Mouse (Mus musculus) stomach, embryonic 16.5 days (tissue): ENCODE data around the gene Trim62. TPM values are rescaled to one million over a fixed set of nuclear protein-coding genes. Genes with fewer than 3 reads are reported as not detected.

ENCODE experiments used
- ATAC-seq: fragments of 200-750 bp; cut with Nextera tagmentation; 2 replicates; pipeline ENCODE4 v1.8.0; 2017; ENCODE audit warnings: moderate number of reproducible peaks, moderate TSS enrichment; ENCODE audit not compliant: insufficient read depth, low FRiP score
- H3K27ac ChIP-seq: fragments of 300-500 bp; sonication (generic); 2 replicates; pipeline ENCODE4 v1.5.1; 2014; ENCODE audit warnings: low read length
- H3K27me3 ChIP-seq: fragments of 300-500 bp; sonication (generic); 2 replicates; pipeline ENCODE4 v1.6.1; 2014; ENCODE audit warnings: low read length, control low read depth, mixed read lengths; ENCODE audit not compliant: control insufficient read depth, insufficient read depth
- H3K36me3 ChIP-seq: fragments of 300-500 bp; sonication (generic); 2 replicates; pipeline ENCODE4 v1.6.1; 2014; ENCODE audit warnings: low read length; ENCODE audit not compliant: control insufficient read depth, insufficient read depth
- H3K4me1 ChIP-seq: fragments of 300-500 bp; sonication (generic); 2 replicates; pipeline ENCODE4 v1.6.1; 2014; ENCODE audit warnings: low read length, control low read depth, mixed read lengths; ENCODE audit not compliant: control insufficient read depth, insufficient read depth
- H3K4me2 ChIP-seq: fragments of 300-500 bp; sonication (generic); 2 replicates; pipeline ENCODE4 v1.6.1; 2014; ENCODE audit warnings: low read depth, low read length, mixed read lengths
- H3K4me3 ChIP-seq: fragments of 300-500 bp; sonication (generic); replicated peaks from 2 replicates; pipeline ENCODE4 v1.5.1; 2014; ENCODE audit warnings: mild to moderate bottlenecking, low read length
- H3K9ac ChIP-seq: fragments of 300-500 bp; sonication (generic); 2 replicates; pipeline ENCODE4 v1.6.1; 2014; ENCODE audit warnings: low read length
- H3K9me3 ChIP-seq: fragments of 300-500 bp; sonication (generic); replicated peaks from 2 replicates; pipeline ENCODE4 v1.6.1; 2016; ENCODE audit warnings: low read length, control low read depth; ENCODE audit not compliant: control insufficient read depth
- WGBS: fragments of 180-500 bp; shearing (Covaris S2); extraction: QIAGEN DNeasy Blood & Tissue Kit; methylation state at CpG from one replicate; pipeline ENCODE4 v1.1.7; 2014; 5-methylcytosine and 5-hydroxymethylcytosine counted together
- polyA plus RNA-seq: library from polyadenylated mRNA; unstranded; fragments of >200 nt; fragmentation: Nextera tagmentation; extraction: Ambion mirVana; gene quantifications from 2 replicates; pipeline ENCODE4 v1.2.1, GENCODE M21; 2015

The Trim62 gene
- polyA plus RNA-seq, 1 experiment from 2014 or later: 2.8 TPM

DNA sequence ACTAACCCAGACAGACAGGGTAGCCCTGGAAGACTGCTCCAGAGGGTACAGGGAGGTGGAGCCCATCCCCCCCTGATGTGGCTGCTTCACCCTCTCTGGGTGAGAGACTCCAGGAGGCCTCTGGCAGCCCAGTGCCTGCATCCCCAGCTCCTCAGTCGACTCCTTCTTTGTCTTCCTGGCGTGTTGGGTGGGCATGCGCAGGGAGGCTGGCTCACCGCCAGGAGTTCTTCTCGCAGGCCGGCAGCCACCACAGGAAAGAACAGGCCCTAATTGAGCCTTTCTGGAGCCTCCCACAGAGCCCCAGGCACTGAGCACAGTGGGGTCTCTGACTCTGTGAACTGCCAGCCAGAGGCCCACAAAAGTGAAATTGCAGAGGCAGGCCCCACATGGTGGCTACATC, 16.0 kb downstream of the Trim62 start:
- WGBS: 19% methylated on average over 6 of the region's 6 CpGs
- H3K36me3 ChIP-seq: no peaks in the 10 kb centered on the region
- H3K9me3 ChIP-seq: no peaks in the 10 kb centered on the region
- H3K27ac ChIP-seq: peak overlapping the region; percentile 81
- H3K4me1 ChIP-seq: peaks cover 25% of the 10 kb centered on the region
- H3K9ac ChIP-seq: peak overlapping the region; percentile 59
- H3K4me3 ChIP-seq: no peak overlapping the region
- H3K4me2 ChIP-seq: no peak overlapping the region
- no peaks in the 10 kb centered on the region for H3K27me3 ChIP-seq
- peak; percentile 78 for ATAC-seq

DNA sequence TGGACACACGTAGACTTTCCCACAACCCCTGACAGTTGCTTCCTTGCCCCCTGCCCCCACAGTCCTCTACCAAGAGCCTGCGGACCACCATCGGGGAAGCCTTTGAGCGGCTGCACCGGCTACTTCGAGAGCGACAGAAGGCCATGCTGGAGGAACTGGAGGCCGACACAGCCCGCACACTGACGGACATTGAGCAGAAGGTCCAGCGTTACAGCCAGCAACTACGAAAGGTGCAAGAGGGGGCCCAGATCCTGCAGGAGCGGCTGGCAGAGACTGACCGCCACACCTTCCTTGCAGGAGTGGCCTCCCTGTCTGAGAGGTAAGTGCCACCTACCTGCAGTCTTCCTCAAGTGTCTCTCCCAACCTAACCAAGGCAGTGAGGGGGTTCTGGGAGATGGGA, 17.1 kb downstream of the Trim62 start:
- H3K4me1 ChIP-seq: peaks cover 25% of the 10 kb centered on the region
- no peak overlapping the region for H3K27ac ChIP-seq
- no peak overlapping the region for H3K9ac ChIP-seq
- no peaks in the 10 kb centered on the region for H3K9me3 ChIP-seq
- 83% methylated on average over 14 of the region's 14 CpGs for WGBS
- no peaks in the 10 kb centered on the region for H3K36me3 ChIP-seq
- H3K27me3 ChIP-seq: no peaks in the 10 kb centered on the region
- no peak overlapping the region for H3K4me2 ChIP-seq
- no peak overlapping the region for H3K4me3 ChIP-seq
- ATAC-seq: no peak

DNA sequence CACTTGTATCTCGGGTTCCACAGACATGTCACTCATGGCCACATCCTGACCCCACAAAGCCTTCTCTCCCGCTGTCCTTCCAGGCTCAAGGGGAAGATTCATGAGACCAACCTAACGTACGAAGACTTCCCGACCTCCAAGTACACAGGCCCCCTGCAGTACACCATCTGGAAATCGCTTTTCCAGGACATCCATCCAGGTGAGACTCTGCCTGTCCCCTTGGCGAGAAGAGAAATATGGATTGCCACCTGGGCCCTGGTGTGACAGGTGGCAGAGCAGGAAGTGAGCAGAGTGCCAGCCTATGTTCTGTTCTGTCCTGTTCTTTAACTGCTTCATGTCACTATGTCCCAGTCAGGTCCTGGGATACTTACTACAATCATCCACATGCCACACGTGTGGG, 19.0 kb downstream of the Trim62 start:
- Histone ChIP-seq H3K36me3 (no peaks in the 10 kb centered on the region), H3K9ac (no peak overlapping the region), H3K4me3 (no peak overlapping the region), H3K9me3 (no peaks in the 10 kb centered on the region), H3K4me2 (no peak overlapping the region), H3K27ac (no peak overlapping the region), H3K27me3 (no peaks in the 10 kb centered on the region), H3K4me1 (peaks cover 25% of the 10 kb centered on the region)
- 77% methylated on average over 8 of the region's 8 CpGs for WGBS
- ATAC-seq: no peak

DNA sequence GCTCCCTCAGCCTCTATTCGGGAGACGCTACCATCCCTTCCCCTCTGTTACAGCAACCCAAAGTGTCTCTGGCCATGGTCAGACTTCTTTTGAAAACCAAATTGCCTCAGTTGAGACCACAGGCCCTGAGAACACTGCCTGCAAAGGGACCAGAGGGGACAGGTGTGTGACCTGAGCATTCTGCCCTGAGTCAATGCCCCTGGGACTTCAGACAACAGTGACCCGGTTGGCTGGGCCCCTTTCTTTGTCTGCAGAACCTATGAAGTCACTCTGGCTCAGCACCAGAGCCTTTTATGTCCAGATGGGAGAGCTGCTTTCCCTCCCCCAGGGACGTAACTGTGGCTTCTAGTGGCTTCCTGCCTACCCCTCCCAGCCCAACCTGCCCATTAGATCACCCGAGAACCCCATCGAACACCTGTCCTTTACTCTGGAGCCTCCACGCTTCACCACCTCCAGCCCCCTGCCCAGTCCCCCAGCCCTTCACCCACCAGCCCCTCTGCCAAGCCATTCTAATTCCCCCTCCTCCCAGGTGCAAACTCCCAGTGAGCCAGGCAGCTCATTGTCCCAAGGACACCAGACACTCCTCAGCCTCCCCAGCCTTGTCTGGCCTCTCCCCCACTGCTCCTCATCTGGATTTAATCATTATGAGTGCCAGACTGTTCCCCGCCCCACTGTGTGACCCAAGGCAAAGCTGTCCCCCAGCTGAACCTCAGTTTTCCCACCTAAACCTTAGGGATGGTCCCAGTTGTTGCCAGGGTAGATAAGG, 20.8 kb downstream of the Trim62 start:
- Histone ChIP-seq H3K9ac (no peak overlapping the region), H3K4me1 (peaks cover 10% of the 10 kb centered on the region), H3K4me2 (no peak overlapping the region), H3K4me3 (no peak overlapping the region), H3K9me3 (no peaks in the 10 kb centered on the region), H3K27me3 (no peaks in the 10 kb centered on the region), H3K36me3 (no peaks in the 10 kb centered on the region), H3K27ac (no peak overlapping the region)
- ATAC-seq: no peak
- 61% methylated on average over 8 of the region's 8 CpGs for WGBS

DNA sequence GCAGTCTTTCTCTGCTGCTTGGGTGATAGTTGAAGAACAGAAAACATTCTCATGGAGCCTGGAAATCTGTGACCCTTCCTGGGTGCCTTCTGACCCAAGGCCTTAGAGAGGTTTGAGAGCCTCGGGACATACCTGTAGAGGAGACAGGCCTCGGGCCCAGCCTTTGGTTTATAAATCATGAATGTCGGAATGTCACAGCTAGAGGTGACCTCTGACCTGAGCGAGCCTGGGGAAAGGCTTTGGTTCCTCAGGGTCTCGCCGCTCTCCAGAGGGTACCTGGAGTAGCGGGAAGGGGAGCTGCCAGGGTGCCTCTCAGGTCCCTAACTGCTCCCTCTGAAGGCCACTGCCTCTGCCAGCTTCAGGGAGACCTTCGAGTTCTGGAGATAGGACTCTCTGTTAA, 21.9 kb downstream of the Trim62 start:
- Histone ChIP-seq H3K9me3 (no peaks in the 10 kb centered on the region), H3K4me2 (no peak overlapping the region), H3K36me3 (no peaks in the 10 kb centered on the region), H3K9ac (no peak overlapping the region), H3K27ac (no peak overlapping the region), H3K4me3 (no peak overlapping the region), H3K4me1 (0 out of 2 replicates have a peak, but pooled peaks cover 3% of the 10 kb centered on the region), H3K27me3 (no peaks in the 10 kb centered on the region)
- no peak for ATAC-seq
- WGBS: 38% methylated on average over 8 of the region's 8 CpGs

DNA sequence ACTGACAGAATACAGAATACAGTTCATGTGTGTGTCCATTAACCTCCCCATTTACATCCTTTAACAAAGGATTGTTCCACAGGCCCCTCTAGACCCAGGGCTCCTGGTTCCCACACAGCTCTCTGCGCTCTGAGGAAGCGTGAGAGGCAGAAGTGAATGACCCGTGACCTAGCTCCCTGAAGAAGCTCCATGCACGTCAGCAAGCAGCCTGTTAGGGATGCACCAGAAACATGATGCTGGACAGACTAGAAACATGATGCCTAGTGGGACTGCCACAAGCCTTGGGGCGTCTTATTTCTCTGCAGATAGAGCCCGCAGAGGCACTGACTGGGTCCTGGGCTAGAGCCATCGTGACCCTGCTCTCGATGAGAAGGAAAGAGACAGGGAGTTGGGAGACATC, 23.4 kb downstream of the Trim62 start:
- WGBS: 61% methylated on average over 8 of the region's 8 CpGs
- Histone ChIP-seq H3K4me2 (no peak overlapping the region), H3K36me3 (no peaks in the 10 kb centered on the region), H3K4me3 (no peak overlapping the region), H3K4me1 (0 out of 2 replicates have a peak, but pooled peaks cover 3% of the 10 kb centered on the region), H3K9me3 (no peaks in the 10 kb centered on the region), H3K27me3 (no peaks in the 10 kb centered on the region), H3K9ac (no peak overlapping the region), H3K27ac (no peak overlapping the region)
- no peak for ATAC-seq

DNA sequence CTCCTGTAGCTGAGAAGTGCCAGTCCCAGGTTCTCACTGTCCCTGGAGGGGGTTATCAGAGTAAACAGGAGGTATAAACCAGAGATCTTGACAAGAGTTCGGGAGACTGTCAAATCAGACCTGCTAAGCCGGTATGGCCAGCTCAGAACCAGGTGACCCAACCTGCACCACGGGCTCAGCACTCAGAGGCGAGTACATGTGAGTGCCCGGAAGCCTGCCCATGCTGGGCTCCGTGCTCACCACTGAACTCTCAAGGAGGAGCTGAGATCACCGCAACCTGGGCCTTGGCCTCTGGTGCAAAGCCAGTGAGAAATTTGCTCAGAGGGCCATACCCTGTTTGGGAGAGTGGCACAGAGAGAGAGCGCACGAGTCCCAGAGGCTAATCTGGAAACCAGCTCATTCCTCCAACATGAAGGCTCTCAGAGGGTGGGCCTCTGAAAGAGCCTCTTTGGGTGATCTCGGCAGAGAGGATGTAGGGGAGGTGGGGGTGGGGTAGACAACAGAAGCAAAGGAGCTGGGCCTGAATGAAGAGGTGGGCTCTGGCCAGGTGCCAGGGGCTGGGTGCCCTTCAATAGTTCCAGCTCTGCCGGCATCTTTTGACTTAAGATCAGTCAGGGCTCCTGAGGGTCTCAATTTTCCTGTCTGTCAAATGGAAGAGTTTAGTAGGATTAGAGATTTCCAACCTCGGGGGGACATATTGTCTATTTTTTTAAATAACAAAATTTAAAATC, 24.0 kb downstream of the Trim62 start:
- Histone ChIP-seq H3K9ac (no peak overlapping the region), H3K9me3 (no peaks in the 10 kb centered on the region), H3K27me3 (no peaks in the 10 kb centered on the region), H3K36me3 (no peaks in the 10 kb centered on the region), H3K4me2 (no peak overlapping the region), H3K27ac (no peak overlapping the region), H3K4me1 (0 out of 2 replicates have a peak, but pooled peaks cover 3% of the 10 kb centered on the region), H3K4me3 (no peak overlapping the region)
- 58% methylated on average over 12 of the region's 12 CpGs for WGBS
- peak; percentile 35; the same call in 1 of the 2 replicates for ATAC-seq

DNA sequence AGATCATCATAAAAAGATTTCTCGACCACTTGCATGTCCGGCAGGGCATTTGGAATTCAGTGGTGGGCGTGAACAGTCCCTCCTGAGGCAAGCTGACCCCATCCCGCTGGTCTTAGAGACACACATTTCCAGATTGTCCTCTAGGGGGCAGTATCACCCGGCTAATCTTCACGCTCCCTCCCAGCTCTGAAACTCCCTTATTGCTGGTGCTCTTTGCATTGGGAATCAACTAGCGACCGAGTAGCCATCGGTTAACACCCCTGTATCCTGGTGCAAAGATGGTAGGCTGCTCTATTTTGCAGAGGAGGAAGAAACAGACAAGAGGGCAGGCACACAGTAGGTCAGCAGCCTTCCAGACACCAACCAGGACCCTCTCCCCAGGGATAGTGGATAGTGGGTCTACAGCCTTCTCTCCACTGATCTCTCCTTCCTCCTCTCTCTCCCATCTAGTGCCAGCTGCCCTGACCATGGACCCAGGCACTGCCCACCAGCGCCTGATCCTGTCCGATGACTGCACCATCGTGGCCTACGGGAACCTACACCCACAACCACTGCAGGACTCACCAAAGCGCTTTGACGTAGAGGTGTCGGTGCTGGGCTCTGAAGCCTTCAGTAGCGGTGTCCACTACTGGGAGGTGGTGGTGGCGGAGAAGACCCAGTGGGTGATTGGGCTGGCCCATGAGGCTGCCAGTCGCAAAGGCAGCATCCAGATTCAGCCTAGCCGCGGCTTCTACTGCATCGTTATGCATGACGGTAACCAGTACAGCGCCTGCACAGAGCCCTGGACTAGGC, 25.4 kb downstream of the Trim62 start:
- Histone ChIP-seq H3K4me1 (0 out of 2 replicates have a peak, but pooled peaks cover 3% of the 10 kb centered on the region), H3K27ac (no peak overlapping the region), H3K27me3 (no peaks in the 10 kb centered on the region), H3K9ac (no peak overlapping the region), H3K9me3 (no peaks in the 10 kb centered on the region), H3K4me2 (no peak overlapping the region), H3K36me3 (no peaks in the 10 kb centered on the region), H3K4me3 (no peak overlapping the region)
- 62% methylated on average over 24 of the region's 24 CpGs for WGBS
- no peak for ATAC-seq

DNA sequence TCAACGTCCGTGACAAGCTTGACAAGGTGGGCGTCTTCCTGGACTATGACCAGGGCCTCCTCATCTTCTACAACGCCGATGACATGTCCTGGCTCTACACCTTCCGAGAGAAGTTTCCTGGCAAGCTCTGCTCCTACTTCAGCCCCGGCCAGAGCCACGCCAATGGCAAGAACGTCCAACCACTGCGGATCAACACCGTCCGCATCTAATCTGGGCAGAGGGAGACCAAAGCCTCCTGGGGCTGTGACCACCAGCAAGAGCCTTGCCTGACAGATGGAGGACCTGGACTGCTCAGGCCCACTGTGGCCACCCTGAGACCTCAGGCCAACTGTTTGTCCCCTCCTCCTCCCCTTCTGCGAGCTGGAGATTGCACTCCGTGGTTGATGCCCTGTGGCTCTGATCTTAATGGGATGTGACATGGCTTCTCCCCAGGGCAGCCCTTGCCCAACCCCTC, 26.0 kb downstream of the Trim62 start:
- ATAC-seq: no peak

More for the DNA sequence above, 26.0 kb downstream of the Trim62 start:
- H3K9me3 ChIP-seq: no peaks in the 10 kb centered on the region
- no peak overlapping the region for H3K4me2 ChIP-seq
- no peaks in the 10 kb centered on the region for H3K4me1 ChIP-seq
- H3K36me3 ChIP-seq: no peaks in the 10 kb centered on the region
- 87% methylated on average over 14 of the region's 14 CpGs for WGBS
- no peak overlapping the region for H3K9ac ChIP-seq
- H3K4me3 ChIP-seq: no peak overlapping the region
- no peak overlapping the region for H3K27ac ChIP-seq
- H3K27me3 ChIP-seq: no peaks in the 10 kb centered on the region
